In genomic region chr14:32683982-32684734, GRCm38 (mm10) we compare ENCODE assay signal across 9 mouse cellular contexts. TPM values are rescaled to one million over a fixed set of nuclear protein-coding genes. Genes with fewer than 3 reads are reported as not detected.
DNase-seq lines count a peak whose midpoint lies in the region; ATAC-seq and TF ChIP-seq lines count a peak whose summit lies in the region.
"Had no signal": no experiment of that assay in that cellular context is flagged by ENCODE, and none has a peak within 500 bp of the region (broad histone marks: within the 10 kb centered on the region; RNA-seq: fewer than 3 reads in every experiment).

No protein-coding gene starts in this region.

- H3K4me3 ChIP-seq in heart, embryonic 11.5 days (ENCODE audit: low read depth, low read length), result peak overlapping the region; percentile 48
- no peak overlapping the region for H3K4me3 ChIP-seq in lung, adult 2 months (replicated peaks; ENCODE audit: extremely low read depth, low read depth, low read length)

- TF ChIP-seq POLR2A in lung, adult 2 months (IDR thresholded peaks at IDR 0.05; ENCODE audit: borderline replicate concordance, extremely low read depth, low read depth, low read length), result no peak

- TF ChIP-seq CTCF in lung, adult 2 months (IDR thresholded peaks at IDR 0.05; ENCODE audit: insufficient read depth, low read length), result no peak

- H3K9ac ChIP-seq in heart, embryonic 11.5 days (ENCODE audit: low read depth, low read length), result peak overlapping the region; percentile 79

- H3K27ac ChIP-seq in heart, embryonic 11.5 days (ENCODE audit: low read depth, low read length), result peak overlapping the region; percentile 90

- no peaks in the 10 kb centered on the region for H3K9me3 ChIP-seq in heart, embryonic 11.5 days (replicated peaks; ENCODE audit: control insufficient read depth, low read length)

- WGBS in heart, embryonic 11.5 days (ENCODE audit: insufficient replicate concordance), result 54% methylated on average over 19 of the region's 19 CpGs
- 51% methylated on average over 19 of the region's 19 CpGs for WGBS in lung, adult 2 months

- H3K27me3 ChIP-seq in heart, embryonic 11.5 days (ENCODE audit: control insufficient read depth, insufficient read depth, low read length), result no peaks in the 10 kb centered on the region

- ATAC-seq in heart, embryonic 11.5 days (replicated peaks; ENCODE audit: insufficient number of reproducible peaks, low FRiP score, low TSS enrichment), result no peak

- DNase-seq in heart, adult 11 months, result peak; percentile 92
- no peak for DNase-seq in heart, postnatal 36 days
- peak; percentile 94 for DNase-seq in A20 (ENCODE audit: low read depth, low spot score)
- peak; percentile 35 to 60 for DNase-seq in kidney, postnatal 36 days
- no peak for DNase-seq in adrenal gland, adult 8-10 months
- DNase-seq in lung, adult 2 months, result no peak
- no peak for DNase-seq in adrenal gland, postnatal 10 days

- H3K4me1 ChIP-seq in heart, embryonic 11.5 days (ENCODE audit: control insufficient read depth, insufficient read depth, low read length), result peaks cover 22% of the 10 kb centered on the region
- peaks cover 2% of the 10 kb centered on the region; the same call in 1 of the 2 replicates for H3K4me1 ChIP-seq in lung, adult 2 months (ENCODE audit: control insufficient read depth, insufficient read depth, low read length)

- H3K36me3 ChIP-seq in heart, embryonic 11.5 days (ENCODE audit: control insufficient read depth, insufficient read depth, low read length), result no peaks in the 10 kb centered on the region

- H3K4me2 ChIP-seq in heart, embryonic 11.5 days, result peak overlapping the region; percentile 66

- intact Hi-C loops in heart, postnatal 36 days (cut with DNase I), result loop anchor here (5.0 to 10.0 kb wide), 2 partner anchors 211 to 273 kb away; no protein-coding TSS in a partner anchor

RNA-seq across cellular contexts. Expression of gene 3425401B19Rik, which starts 0.9 kb away (rescaled TPM):
- 100 to 1,000 TPM; 127 to 148 TPM for total RNA-seq in heart, postnatal 36 days (2021)
- 6.6 and 6.7 TPM in 2 replicates for polyA plus RNA-seq in heart, embryonic 11.5 days (2014; fragmentation: Nextera tagmentation; extraction: Ambion mirVana)
- under 1 TPM in 1 of 4 experiments, not detected in 3; 0.05 TPM for total RNA-seq in adrenal gland, adult 8-10 months (2022)
- 0.55 and 2.2 TPM in 2 replicates for polyA plus RNA-seq in lung, adult 2 months (2012; rRNA removed)
- total RNA-seq in adrenal gland, postnatal 10 days (2021), result 10 to 100 TPM in 1 of 2 experiments, 1 to 10 TPM in 1; 5.6 to 19.6 TPM
- polyA plus RNA-seq: embryonic facial prominence, embryonic 11.5 days had no signal

Comparison
In these comparisons a context has a peak if more than half of its experiments do, and no peak if none do; other contexts are left out.
1. DNase-seq: peak in heart, adult 11 months (single experiment), A20 (single experiment) and kidney, postnatal 36 days (2 of 2); none in heart, postnatal 36 days (0 of 2), adrenal gland, adult 8-10 months (single experiment), lung, adult 2 months (single experiment) and adrenal gland, postnatal 10 days (single experiment).
2. RNA of gene 3425401B19Rik, which starts 0.9 kb away (total RNA-seq): 127 to 148 TPM in heart, postnatal 36 days and 5.6 to 19.6 TPM in adrenal gland, postnatal 10 days; 0.05 TPM in adrenal gland, adult 8-10 months; every median in the first group is over 4 times any median in the second.